Mouse (Mus musculus): Measurements from ENCODE around the gene Nod1. TPM values are rescaled to one million over a fixed set of nuclear protein-coding genes. Genes with fewer than 3 reads are reported as not detected.

Gene Nod1
- polyA plus RNA-seq, 1 experiment from 2014 or later, result 4.2 TPM

DNA sequence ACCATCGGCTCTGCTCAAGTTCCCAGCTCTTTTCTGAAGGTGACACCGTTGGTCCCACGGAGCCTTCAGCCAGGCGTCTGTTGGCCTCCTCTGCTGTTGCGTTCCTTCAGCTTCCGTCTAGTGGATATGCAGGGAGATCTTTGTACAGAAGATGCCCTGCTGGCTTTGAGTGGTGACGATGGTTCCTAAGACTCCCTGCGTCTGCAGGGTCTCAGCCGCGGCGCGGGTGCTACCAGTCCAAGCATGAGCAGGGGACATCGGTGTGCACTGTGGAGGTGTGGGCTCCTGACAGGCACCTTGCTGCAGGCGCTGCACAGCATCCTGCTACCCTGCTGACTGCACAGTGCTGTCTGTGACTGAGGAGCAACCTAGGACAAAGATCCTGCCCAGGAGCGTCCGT is 47.9 kb downstream of the Nod1 start:
- no peaks in the 10 kb centered on the region for H3K4me1 ChIP-seq (replicated peaks)
- no peaks in the 10 kb centered on the region for H3K36me3 ChIP-seq
- no peaks in the 10 kb centered on the region for H3K9me3 ChIP-seq (replicated peaks)
- ATAC-seq (ENCODE audit: insufficient number of reproducible peaks, low FRiP score), result no peak
- WGBS, result 91% methylated on average over 16 of the region's 16 CpGs
- no peak overlapping the region for H3K27ac ChIP-seq (ENCODE audit: poor library complexity, severe bottlenecking)
- H3K9ac ChIP-seq, result no peak overlapping the region
- H3K4me3 ChIP-seq, result no peak overlapping the region
- H3K27me3 ChIP-seq (replicated peaks), result no peaks in the 10 kb centered on the region
- H3K4me2 ChIP-seq, result no peak overlapping the region

DNA sequence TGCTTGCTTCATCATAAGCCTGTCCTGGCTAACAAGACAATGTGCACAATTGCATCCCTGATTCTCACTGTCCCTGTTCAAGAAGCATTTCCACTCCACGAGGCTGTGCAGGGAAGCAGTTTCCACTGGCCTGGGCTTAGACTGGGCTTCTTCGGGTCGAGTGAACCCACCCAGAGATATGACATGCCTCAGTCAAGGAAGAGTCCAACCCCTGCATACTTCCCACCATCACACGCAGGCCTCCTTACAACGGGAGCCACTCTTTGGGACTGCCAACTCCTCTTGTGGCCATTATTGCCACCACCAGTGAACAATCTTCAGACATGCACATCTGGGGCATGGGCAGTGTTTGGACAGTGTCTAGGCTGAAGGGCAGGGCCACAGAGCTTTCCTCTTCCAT is 53.9 kb downstream of the Nod1 start:
- no peaks in the 10 kb centered on the region for H3K36me3 ChIP-seq
- no peak for ATAC-seq (ENCODE audit: insufficient number of reproducible peaks, low FRiP score)
- no peaks in the 10 kb centered on the region for H3K4me1 ChIP-seq (replicated peaks)
- no peak overlapping the region for H3K9ac ChIP-seq
- no peak overlapping the region for H3K4me3 ChIP-seq
- no peak overlapping the region for H3K27ac ChIP-seq (ENCODE audit: poor library complexity, severe bottlenecking)
- no peaks in the 10 kb centered on the region for H3K9me3 ChIP-seq (replicated peaks)
- no peak overlapping the region for H3K4me2 ChIP-seq
- WGBS, result 82% methylated on average over 5 of the region's 5 CpGs
- no peaks in the 10 kb centered on the region for H3K27me3 ChIP-seq (replicated peaks)

DNA sequence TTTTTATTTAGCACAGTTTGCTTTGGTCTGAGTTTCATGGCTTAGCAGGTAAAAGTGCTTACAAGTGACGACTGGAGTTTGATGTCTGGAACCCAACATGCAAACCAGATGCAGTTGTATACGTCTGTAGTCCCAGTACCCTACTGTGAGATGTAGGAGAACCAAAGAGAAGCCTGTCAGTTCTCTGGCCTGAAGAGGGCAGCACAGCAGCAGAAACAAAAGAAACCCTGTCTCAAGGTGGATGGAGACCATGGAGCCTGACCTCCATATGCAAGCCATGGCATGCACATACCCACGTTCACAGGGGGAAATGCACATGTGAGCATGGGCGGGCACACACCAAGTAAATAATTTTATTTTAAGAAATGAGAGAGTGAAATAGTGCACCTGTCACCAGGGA is 54.9 kb downstream of the Nod1 start:
- Histone ChIP-seq H3K4me1 (replicated peaks) (no peaks in the 10 kb centered on the region), H3K4me3 (no peak overlapping the region), H3K9me3 (replicated peaks) (no peaks in the 10 kb centered on the region), H3K4me2 (no peak overlapping the region), H3K9ac (no peak overlapping the region), H3K27ac (ENCODE audit: poor library complexity, severe bottlenecking) (no peak overlapping the region), H3K27me3 (replicated peaks) (no peaks in the 10 kb centered on the region), H3K36me3 (no peaks in the 10 kb centered on the region)
- peak; percentile 48; the same call in 1 of the 2 replicates for ATAC-seq (ENCODE audit: insufficient number of reproducible peaks, low FRiP score)
- 24% methylated on average over 4 of the region's 4 CpGs for WGBS

DNA sequence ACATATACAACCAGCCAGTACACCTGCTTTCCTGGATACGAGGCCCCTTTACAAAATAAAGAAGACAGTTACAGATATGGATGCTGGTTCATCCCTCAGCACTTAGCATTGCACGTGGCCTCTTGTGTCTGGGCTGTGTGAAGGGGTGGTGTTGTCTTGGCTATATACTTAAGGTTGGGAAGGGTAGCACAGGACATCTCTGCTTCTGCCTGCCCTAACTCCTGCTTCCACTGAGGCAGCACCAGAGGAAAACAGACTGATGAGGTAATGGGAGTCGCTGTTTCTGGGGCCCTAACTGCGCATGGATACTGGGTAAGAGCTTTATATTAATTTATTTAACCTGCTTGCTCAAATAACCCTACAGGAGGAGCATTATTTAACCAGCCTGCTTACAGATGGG is 55.5 kb downstream of the Nod1 start:
- H3K4me3 ChIP-seq, result no peak overlapping the region
- H3K9me3 ChIP-seq (replicated peaks), result no peaks in the 10 kb centered on the region
- no peaks in the 10 kb centered on the region for H3K4me1 ChIP-seq (replicated peaks)
- no peaks in the 10 kb centered on the region for H3K27me3 ChIP-seq (replicated peaks)
- H3K36me3 ChIP-seq, result no peaks in the 10 kb centered on the region
- ATAC-seq (ENCODE audit: insufficient number of reproducible peaks, low FRiP score), result no peak
- H3K9ac ChIP-seq, result no peak overlapping the region
- no peak overlapping the region for H3K27ac ChIP-seq (ENCODE audit: poor library complexity, severe bottlenecking)
- H3K4me2 ChIP-seq, result no peak overlapping the region
- 66% methylated on average over 4 of the region's 4 CpGs for WGBS

DNA sequence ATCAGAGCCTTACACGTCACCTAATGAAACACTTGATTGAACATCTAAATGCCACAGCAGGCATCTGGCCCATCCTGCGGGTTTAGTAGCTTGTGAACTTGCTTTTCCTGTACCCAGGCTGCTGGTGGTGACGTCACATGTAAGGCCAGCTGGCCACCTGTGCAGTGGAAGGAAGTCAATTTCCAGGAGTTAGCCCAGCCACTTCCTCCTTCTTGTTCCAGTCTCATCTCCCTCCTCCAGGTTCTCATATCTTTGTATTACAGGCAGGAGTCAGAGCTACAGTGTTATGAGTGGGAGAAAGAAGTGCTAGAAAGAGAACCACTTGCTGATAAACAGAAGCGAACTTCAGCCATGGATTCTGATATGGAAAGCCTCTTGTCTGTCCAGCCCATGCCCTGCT is 56.2 kb downstream of the Nod1 start:
- Histone ChIP-seq H3K4me3 (no peak overlapping the region), H3K27ac (ENCODE audit: poor library complexity, severe bottlenecking) (no peak overlapping the region), H3K9me3 (replicated peaks) (no peaks in the 10 kb centered on the region), H3K9ac (no peak overlapping the region), H3K4me1 (replicated peaks) (no peaks in the 10 kb centered on the region), H3K4me2 (no peak overlapping the region), H3K27me3 (replicated peaks) (no peaks in the 10 kb centered on the region), H3K36me3 (no peaks in the 10 kb centered on the region)
- 50% methylated on average over 4 of the region's 4 CpGs for WGBS
- no peak for ATAC-seq (ENCODE audit: insufficient number of reproducible peaks, low FRiP score)

DNA sequence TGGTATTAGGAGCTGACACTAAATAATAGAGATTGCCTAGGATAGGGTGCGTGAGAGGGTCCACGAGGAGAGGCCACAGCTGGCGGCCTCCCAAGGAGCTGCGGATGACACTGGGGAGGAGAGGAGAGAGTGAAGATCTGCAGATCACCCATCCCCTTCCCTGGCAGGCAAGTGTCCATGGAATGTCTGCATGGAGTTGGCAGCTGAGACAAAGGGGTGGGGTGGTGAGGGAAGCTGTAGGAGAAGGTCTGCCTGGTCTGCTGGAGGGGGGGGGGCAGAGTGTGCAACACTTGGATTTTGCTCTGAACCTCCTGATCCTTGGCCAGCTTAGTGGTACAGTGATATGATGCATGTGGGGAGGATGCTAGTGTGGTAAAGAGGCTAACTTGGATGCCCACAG is 57.4 kb downstream of the Nod1 start:
- no peaks in the 10 kb centered on the region for H3K4me1 ChIP-seq (replicated peaks)
- no peaks in the 10 kb centered on the region for H3K27me3 ChIP-seq (replicated peaks)
- WGBS, result 64% methylated on average over 4 of the region's 4 CpGs
- no peak overlapping the region for H3K4me2 ChIP-seq
- H3K9ac ChIP-seq, result no peak overlapping the region
- no peak overlapping the region for H3K27ac ChIP-seq (ENCODE audit: poor library complexity, severe bottlenecking)
- no peak for ATAC-seq (ENCODE audit: insufficient number of reproducible peaks, low FRiP score)
- H3K9me3 ChIP-seq (replicated peaks), result no peaks in the 10 kb centered on the region
- no peaks in the 10 kb centered on the region for H3K36me3 ChIP-seq
- H3K4me3 ChIP-seq, result no peak overlapping the region

DNA sequence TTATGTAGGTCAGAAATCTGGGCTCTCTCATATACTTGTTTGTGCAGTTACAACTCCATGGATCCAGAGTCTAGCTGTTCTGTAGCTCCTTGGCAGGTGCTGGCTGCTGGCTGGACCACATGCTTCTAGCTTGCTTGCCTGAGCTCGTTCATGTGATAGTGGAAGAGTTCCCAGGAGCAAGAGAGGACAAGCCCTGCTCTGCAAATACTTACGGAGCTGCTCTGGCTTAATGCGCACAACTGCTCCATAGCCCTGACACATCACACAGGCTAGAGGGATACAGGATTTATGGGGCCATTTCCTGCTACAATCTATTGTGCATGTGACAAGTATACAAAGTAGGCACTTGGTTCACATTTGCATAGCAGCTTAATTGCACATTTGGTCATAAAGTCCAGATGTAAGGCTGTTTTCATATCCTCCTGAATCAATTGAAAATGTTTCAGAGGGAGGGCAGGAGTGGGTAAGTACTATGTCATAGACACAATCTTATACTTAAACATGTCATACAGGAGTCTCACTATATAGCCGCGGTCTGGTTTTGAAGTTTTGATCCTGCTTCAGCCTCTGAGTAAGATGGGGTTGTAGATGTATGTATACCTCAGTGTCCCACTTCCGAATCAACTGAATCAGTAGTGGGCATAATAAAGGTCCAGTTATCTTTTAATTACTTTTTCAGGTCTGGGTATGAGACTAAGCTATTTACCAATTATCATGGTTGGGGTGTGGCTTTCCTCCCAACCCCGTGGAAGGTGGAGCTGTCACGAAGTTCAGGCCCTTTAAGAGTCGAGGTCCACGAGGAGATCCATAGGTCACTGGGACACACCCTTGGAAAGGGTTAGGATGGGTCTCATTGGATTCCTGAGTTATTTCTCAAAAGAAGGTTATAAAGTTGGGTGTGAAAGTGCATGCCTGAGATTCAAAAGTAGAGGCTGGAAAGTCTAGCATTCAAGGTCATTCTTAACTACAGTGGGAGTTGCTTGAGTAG is 66.1 kb downstream of the Nod1 start:
- H3K9me3 ChIP-seq (replicated peaks), result peaks cover 4% of the 10 kb centered on the region; the same call in 1 of the 2 replicates
- no peak overlapping the region for H3K4me3 ChIP-seq
- no peak for ATAC-seq (ENCODE audit: insufficient number of reproducible peaks, low FRiP score)
- H3K36me3 ChIP-seq, result peaks cover 4% of the 10 kb centered on the region; the same call in 1 of the 2 replicates
- H3K9ac ChIP-seq, result no peak overlapping the region
- no peaks in the 10 kb centered on the region for H3K27me3 ChIP-seq (replicated peaks)
- H3K27ac ChIP-seq (ENCODE audit: poor library complexity, severe bottlenecking), result no peak overlapping the region
- no peaks in the 10 kb centered on the region for H3K4me1 ChIP-seq (replicated peaks)
- 82% methylated on average over 10 of the region's 10 CpGs for WGBS
- H3K4me2 ChIP-seq, result no peak overlapping the region

DNA sequence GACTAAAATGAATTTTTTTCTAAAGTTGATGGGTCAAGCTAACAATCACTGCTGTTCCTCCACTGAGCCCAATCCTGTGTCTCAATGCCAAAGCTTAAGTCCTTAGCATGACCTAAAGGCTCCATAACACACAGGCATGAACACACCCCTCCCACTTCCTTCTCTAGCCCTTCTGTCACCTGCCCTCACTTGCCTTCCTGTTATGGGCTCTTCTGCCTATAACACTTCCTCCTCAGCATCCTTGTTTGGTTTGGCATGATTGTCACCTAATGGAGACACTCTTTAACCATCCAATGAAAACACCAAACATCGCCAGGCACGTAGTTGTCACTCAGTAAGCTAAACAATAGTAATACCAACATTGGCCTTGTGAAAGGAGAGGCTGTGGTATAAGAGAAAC is 69.9 kb downstream of the Nod1 start:
- Histone ChIP-seq H3K9ac (no peak overlapping the region), H3K36me3 (peaks cover 5% of the 10 kb centered on the region; the same call in 1 of the 2 replicates), H3K4me1 (replicated peaks) (no peaks in the 10 kb centered on the region), H3K9me3 (replicated peaks) (peaks cover 4% of the 10 kb centered on the region; the same call in 1 of the 2 replicates), H3K27ac (ENCODE audit: poor library complexity, severe bottlenecking) (no peak overlapping the region), H3K27me3 (replicated peaks) (no peaks in the 10 kb centered on the region), H3K4me2 (no peak overlapping the region), H3K4me3 (no peak overlapping the region)
- 79% methylated on average over 2 of the region's 2 CpGs for WGBS
- ATAC-seq (ENCODE audit: insufficient number of reproducible peaks, low FRiP score), result no peak

DNA sequence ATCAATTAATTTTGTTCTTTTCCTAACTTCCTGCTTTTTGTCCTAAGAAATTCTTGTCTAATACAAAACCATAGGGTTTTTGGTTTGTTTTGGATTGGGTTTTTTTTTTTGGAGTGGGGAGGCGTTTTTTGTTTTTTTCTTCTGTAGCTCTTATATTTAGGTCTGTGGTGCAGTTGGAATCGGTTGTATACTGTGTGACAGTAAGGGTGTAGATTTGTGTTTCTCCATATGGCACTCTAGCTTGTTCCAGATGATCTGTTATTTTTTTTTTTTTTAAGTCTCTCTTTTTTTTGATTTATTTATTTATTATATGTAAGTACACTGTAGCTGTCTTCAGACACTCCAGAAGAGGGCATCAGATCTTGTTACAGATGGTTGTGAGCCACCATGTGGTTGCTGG is 72.2 kb downstream of the Nod1 start:
- peaks cover 8% of the 10 kb centered on the region for H3K4me1 ChIP-seq (replicated peaks)
- no peak for ATAC-seq (ENCODE audit: insufficient number of reproducible peaks, low FRiP score)
- peaks cover 4% of the 10 kb centered on the region; the same call in 1 of the 2 replicates for H3K9me3 ChIP-seq (replicated peaks)
- no peaks in the 10 kb centered on the region for H3K27me3 ChIP-seq (replicated peaks)
- peaks cover 5% of the 10 kb centered on the region; the same call in 1 of the 2 replicates for H3K36me3 ChIP-seq
- H3K27ac ChIP-seq (ENCODE audit: poor library complexity, severe bottlenecking), result no peak overlapping the region
- no peak overlapping the region for H3K4me2 ChIP-seq
- WGBS, result 91% methylated on average over 2 of the region's 2 CpGs
- H3K9ac ChIP-seq, result no peak overlapping the region
- no peak overlapping the region for H3K4me3 ChIP-seq

DNA sequence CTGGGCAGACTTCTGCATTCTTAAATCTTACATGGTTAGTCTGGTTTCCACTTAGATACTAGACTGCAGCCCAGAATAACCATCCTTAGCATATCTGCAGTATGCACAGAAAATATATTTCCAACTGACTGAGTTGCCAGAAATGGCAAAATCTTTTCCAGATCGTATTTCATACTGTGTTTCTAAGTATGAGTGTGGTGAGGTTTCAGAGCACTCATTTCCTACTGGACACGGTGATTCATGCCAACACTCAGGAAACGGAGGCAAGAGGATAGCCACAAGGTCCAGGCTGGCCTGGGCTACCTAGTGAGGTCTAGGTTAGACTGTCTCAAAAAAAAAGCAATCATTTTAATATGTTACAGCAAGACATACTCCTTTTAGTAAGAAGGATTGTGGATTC is 81.0 kb downstream of the Nod1 start:
- WGBS, result 88% methylated on average over 3 of the region's 3 CpGs
- Histone ChIP-seq H3K9me3 (replicated peaks) (no peaks in the 10 kb centered on the region), H3K27ac (ENCODE audit: poor library complexity, severe bottlenecking) (no peak overlapping the region)

DNA sequence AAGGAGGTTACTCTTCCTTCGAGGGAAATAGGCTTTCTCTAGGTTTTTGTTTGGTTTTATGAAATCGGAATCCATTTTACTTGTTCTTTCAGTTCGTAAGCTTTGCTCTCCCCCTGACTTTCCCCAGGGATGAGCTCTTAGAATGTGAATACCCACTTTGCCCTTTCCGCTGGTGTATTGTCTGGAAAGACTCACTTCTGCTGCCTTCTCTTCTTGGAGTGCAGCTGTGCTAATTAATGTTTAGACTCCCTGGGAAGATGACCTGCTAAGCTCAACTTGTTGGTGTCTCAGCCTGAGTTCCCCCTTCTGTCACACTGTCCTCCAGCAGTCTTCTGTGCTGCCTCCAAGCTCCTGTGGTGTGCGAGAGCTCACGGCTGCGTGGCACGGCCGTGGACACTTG is 82.2 kb downstream of the Nod1 start:
- Histone ChIP-seq H3K4me1 (replicated peaks) (no peaks in the 10 kb centered on the region), H3K9me3 (replicated peaks) (no peaks in the 10 kb centered on the region), H3K4me3 (no peak overlapping the region), H3K27ac (ENCODE audit: poor library complexity, severe bottlenecking) (no peak overlapping the region), H3K4me2 (no peak overlapping the region), H3K9ac (no peak overlapping the region), H3K36me3 (peaks cover 2% of the 10 kb centered on the region; the same call in 1 of the 2 replicates), H3K27me3 (replicated peaks) (no peaks in the 10 kb centered on the region)
- ATAC-seq (ENCODE audit: insufficient number of reproducible peaks, low FRiP score), result no peak
- WGBS, result 83% methylated on average over 9 of the region's 9 CpGs

More for the DNA sequence above, 81.0 kb downstream of the Nod1 start:
- no peak for ATAC-seq (ENCODE audit: insufficient number of reproducible peaks, low FRiP score)
- Histone ChIP-seq H3K4me2 (no peak overlapping the region), H3K27me3 (replicated peaks) (no peaks in the 10 kb centered on the region), H3K4me1 (replicated peaks) (0 out of 2 replicates have a peak, but pooled peaks cover under 1% of the 10 kb centered on the region), H3K36me3 (peaks cover 2% of the 10 kb centered on the region; the same call in 1 of the 2 replicates), H3K4me3 (no peak overlapping the region), H3K9ac (no peak overlapping the region)
